Mouse (Mus musculus): ENCODE results near the gene Mfap1b. TPM values are rescaled to one million over a fixed set of nuclear protein-coding genes. Genes with fewer than 3 reads are reported as not detected.
A peak's percentile ranks its signal among the peaks of the same experiment; 100 is the strongest.
"Not testable (repeated sequence)": the region's sequence is repeated elsewhere in the genome, so short reads cannot be mapped to it uniquely, and the experiment has no call there.

Mfap1b gene
- total RNA-seq, 2 experiments from 2014 or later: 40.1 to 42.3 TPM

DNA sequence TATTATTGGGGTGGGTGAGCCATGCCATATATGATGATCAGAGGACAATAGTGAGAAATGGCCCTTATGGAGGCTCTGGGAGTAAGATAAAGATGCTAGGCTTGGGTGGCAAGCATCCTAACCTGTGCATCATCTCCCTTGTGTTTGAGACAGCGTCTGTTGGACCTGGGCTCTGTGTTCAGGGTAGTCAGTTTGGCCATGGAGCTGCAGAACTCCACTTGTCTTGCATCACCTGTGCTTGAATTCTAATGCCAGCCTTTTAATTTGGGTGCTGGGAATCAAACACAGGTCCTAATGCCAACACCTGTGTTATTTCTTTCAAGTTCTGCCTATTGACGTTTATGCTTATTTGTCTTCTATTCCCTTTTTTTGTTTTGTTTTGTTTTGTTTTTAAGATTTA, 1.4 kb upstream of the Mfap1b start:
- intact Hi-C loops (cut with DNase I); DNase-seq (ENCODE audit: low spot score in 2 of 2): not testable (repeated sequence)

DNA sequence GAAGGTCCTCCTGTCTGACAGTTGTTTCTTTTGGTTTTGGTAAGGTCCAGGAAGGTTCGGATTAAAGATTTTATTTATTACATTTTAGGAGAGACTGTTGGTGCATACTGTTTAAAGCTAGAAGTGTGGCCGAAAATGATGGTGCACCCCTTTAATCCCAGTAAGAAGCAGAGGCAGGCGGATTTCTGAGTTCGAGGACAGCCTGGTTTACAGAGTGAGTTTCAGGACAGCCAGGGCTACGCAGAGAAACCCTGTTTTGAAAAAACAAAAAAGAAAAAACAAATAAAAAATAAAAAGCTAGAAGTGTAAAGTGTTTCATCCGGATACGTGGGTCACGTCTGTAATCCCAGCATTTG, 291 bp upstream of the Mfap1b start:
- no peak for DNase-seq (ENCODE audit: low spot score in 2 of 2)
- intact Hi-C loops (cut with DNase I): loop anchor here (5.0 kb wide), 1 partner anchor 33 kb away; the partner anchor contains the start of genes Mfap1a and Wdr76

DNA sequence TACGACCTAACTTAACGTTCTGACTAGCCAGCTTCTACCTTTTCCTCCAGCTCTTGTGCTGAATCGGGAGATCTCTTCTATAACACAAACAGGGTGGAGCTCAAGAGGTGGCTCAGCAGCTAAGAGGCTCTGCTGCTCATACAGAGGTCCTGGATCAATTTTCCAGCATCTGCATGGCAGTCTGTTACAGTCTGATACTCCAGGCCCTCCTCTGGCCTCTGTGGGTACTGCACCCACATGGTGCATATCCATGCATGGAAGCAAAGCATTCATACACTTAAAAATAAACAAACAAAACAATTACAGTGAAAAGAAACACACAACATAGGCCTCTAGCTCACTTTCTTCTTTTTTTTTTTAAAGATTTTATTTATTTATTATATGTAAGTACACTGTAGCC, 1.1 kb downstream of the Mfap1b start:
- intact Hi-C loops (cut with DNase I): loop anchor here (5.0 kb wide), 1 partner anchor 35 kb away; the partner anchor contains the start of genes Mfap1a and Wdr76

DNA sequence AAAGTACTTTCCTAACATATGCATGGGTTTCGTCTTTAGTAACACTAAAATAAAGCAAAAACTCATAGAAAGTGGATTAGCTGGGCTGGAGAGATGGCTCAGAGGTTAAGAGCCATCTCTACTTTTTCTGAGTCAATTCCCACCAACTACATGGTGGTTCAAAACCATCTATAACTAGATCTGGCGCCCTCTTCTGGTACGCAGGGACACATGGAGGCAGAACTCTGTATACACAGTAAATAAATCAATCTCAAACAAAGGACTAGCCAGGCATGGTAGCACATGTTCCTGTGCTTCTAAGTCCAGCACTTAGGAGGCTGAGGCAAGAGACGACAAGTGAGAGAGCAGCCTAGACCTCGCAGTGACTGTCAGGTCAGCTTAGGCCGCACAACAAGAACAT, 4.9 kb downstream of the Mfap1b start:
- DNase-seq (ENCODE audit: low spot score in 2 of 2); intact Hi-C loops (cut with DNase I): not testable (repeated sequence)

More for the DNA sequence above, 1.1 kb downstream of the Mfap1b start:
- not testable (repeated sequence) for DNase-seq (ENCODE audit: low spot score in 2 of 2)

DNA sequence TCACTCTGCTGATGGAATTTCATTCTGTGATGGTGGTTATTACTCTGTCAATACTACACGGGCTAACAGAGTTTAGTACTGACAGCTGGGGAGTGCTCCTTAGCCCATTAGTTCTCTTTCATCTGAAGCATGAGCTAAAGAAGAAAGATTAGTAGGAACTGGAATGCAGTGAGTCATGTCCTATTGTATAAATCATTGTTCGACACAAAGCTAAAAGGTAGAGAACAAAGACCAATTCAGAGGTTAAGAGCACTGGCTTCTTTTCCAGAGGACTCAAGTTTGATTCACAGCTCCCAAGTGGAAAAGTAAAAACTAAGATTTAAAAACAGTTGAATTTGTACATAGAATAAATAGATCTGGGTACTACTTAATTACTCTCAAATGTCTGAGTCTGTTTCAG, 13.8 kb downstream of the Mfap1b start:
- intact Hi-C loops (cut with DNase I): no loop called here

DNA sequence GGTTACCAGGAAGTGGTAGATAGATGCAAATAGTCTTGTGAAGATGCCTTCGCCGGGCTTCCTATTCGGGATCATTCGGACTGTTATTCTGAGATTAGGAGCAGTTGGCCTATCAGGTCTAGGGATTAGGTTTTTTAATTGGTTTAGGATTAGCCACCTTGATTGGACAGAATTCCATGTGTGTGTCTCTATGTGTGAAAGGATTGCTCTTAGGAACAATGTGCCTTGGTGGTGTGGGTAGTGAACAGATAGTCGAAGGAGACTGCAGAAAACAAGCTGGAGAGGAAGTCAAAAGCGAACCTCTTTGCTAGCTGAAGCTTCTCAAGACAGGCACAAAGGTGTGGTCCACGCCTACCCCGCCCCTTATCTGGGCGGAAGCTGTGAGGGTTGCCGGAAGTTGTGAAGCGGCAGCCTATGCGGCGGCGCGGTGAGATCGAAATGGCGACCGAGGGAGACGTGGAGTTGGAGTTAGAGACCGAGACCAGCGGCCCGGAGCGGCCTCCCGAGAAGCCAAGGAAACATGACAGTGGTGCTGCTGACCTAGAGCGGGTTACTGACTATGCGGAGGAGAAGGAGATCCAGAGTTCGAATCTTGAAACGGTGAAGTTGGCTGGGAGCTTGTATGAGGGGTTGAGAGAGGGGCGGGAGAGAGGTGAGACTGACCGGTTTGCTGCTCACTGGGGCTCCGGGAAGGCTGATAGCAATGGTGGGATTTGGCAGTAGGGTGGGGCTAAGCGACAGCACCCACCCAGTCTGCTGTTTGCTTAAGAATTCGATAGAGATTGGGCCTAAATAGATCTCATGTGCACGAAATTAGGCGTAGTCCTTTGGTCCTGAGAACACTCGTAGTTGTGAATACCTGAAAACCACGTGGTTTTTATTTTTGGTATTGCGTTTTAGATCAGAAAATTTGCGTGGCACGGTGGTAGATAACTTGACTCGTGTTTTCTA, 16.9 kb downstream of the Mfap1b start, which contains the start of gene Serinc4:
TSS of gene Serinc4 (minus strand) at position 90 of the 951 bp plus-strand sequence.
- intact Hi-C loops (cut with DNase I): no loop called here
- DNase-seq (ENCODE audit: low spot score in 2 of 2): peak; percentile 84 to 86

More for the DNA sequence above, 13.8 kb downstream of the Mfap1b start:
- DNase-seq (ENCODE audit: low spot score in 2 of 2): no peak

DNA sequence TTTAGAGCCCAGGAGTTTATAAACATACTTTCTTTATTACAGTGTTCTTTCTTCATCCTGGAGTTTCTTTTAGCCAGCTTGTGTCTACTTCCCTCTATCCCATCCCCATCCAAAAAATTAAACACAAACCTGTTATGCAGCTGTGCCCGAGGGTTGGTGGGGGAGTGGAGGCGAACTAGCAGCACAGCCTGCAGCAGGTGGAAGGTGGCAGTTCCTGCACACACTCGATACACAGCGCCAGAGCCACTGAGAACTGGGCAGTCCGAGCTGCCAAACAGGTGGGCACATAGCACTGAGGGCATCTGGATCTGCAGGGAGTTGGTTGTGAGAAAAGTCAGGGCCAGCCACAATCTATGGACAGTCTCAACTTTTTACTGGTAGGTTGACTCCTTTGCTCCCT, 18.3 kb downstream of the Mfap1b start:
- DNase-seq (ENCODE audit: low spot score in 2 of 2): no peak
- intact Hi-C loops (cut with DNase I): no loop called here

DNA sequence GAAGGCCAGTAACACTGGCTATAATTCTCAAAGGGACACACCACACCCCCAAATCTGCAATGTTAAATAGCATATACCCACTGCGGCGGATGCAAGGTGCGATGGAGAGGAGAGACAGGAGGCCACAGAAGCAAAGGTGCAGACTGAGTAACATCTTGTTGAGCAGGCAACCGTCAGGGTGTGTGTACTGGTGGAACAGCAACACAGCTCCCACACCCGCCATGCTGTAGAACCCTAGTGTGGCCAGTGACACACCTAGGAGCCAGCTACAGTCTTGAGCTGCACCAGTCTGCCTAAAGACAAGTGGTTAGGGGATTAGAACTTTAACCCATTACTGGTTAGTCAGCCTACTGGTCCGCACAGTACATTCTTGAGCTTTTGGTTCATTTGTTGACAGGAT, 19.9 kb downstream of the Mfap1b start:
- intact Hi-C loops (cut with DNase I): no loop called here
- DNase-seq (ENCODE audit: low spot score in 2 of 2): no peak

DNA sequence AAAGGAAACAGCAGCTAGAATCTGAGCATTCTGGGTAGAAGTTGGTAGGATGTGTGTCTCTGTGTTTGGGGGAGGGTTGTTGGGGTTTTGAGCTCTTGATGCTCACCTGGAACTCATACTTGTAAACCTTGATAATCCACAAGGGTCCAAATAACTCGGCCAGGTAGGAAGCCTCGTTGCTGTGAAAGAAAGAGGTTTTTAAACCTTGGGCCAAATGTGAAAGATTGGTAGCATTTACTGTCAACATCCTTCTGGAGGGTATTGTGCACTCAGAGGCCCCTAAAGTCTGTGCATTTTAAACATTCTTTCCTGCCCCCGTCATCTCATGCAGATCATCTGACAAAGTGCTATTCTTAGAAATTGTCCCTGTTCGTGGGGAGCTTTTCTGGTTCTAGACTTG, 20.9 kb downstream of the Mfap1b start, which contains the start of gene Hypk:
TSS of gene Hypk (plus strand) at position 301 of the 400 bp plus-strand sequence.
- no peak for DNase-seq (ENCODE audit: low spot score in 2 of 2)
- intact Hi-C loops (cut with DNase I): no loop called here

DNA sequence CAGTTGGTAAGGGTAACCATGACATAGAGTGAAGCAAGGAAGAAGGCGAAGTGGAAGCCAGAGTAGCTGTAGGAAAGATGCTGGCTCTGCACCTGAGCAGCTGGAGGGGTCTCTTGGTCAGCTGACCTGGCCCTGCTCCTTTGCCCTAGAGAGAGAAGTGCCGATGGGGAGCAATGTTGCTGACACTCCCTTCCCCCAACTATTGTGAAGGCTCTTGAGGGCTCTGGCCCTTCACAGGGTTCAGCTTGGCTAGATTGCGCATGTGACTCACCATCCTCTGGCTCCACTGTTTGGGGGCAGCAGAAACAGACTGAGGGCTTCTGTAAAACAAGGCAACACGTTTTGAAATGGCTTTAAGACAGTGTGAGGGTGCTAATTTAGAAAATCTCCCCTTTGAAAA, 21.5 kb downstream of the Mfap1b start:
- intact Hi-C loops (cut with DNase I): no loop called here

DNA sequence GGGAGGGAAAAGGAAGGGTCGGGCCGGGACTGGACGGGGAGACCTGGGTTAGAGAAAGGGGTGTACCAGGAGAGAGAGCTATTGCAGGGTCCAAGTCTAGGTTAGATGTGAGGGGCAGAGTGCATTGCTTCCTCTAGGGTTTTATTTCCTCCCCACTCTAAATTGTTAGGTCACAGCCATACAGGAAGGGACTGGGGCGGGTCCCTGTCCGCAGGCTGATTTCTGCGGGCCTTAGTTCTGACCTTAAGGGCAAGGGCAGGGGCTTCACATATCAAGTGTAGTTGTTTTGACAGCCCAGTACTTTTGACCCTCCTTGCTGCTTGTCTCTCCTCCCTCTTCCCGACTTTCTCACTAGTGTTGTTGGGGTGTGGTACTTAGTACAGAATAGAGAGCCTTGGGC, 23.8 kb downstream of the Mfap1b start:
- intact Hi-C loops (cut with DNase I): no loop called here

More for the DNA sequence above, 21.5 kb downstream of the Mfap1b start:
- DNase-seq (ENCODE audit: low spot score in 2 of 2): no peak

DNA sequence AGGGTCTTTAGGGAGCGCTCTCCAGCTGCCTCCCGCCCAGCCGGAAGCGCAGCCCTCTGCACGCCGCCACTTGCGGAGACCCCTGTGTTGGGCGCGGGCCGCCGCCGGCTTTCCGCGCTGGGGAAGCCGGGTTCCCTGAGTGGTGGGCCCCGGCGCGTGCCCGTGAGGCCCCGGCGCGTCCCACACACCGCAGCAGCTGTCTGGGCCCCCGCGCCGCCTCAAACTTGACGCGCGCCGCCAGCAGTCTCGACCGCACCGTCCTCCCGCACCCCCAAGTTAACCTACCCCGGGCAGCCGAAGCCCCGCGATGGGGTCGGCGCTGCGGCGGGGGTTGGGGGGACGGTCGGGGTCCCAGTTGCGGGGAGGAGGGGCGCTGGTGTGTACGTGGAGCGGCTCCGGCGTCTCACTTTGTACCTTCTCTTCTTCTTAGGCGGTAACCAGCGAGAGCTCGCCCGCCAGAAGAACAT, 24.3 kb downstream of the Mfap1b start:
- intact Hi-C loops (cut with DNase I): loop anchor here (5.0 kb wide), 1 partner anchor 37 kb away; the partner anchor contains the start of genes Catsper2 and Pdia3

More for the DNA sequence above, 23.8 kb downstream of the Mfap1b start:
- no peak for DNase-seq (ENCODE audit: low spot score in 2 of 2)

DNA sequence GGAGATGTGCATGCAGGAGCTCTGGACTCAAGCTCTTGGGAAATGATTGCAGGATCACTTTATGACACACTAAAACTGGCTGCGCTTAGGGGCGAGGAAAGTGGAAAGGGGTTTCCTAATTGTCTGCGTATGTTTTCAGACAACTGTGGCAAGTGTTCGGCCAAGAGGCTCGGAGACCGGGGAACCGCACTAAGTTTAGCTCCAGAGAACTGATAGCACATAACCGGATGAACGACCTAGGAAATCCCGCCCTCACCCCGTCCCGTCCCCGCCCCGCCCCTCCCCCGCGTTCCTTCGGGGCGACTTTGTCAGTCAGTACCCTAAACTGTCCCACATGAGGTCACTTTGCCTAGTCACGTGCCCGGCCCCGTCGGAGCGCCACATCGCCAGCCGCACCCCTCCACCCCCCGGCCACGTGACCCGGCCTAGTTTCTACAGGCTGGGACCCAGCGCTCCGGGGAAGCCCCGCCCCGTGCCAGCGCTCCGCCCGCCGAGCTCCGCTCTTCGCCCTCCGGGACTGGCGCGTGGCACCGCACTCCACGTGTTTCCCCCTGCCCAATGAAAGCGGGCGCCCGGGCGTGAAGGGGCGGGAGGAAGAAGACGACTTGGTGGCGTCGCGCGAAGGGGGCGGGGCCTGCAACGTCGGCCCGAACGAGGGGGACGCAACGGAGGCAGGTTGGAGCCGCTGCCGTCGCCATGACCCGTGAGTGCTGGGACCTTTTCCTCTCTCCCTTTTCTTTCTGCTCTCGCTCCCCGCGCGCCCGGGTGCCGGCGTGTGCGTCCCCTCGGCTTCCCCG, 24.9 kb downstream of the Mfap1b start, which contains the start of gene Serf2:
TSS of gene Serf2 (plus strand) at position 457 of the 797 bp plus-strand sequence.
- peak; percentile 99 for DNase-seq (ENCODE audit: low spot score in 2 of 2)
- intact Hi-C loops (cut with DNase I): loop anchor here (5.0 kb wide), 1 partner anchor 37 kb away; the partner anchor contains the start of genes Catsper2 and Pdia3

More for the DNA sequence above, 24.3 kb downstream of the Mfap1b start:
- DNase-seq (ENCODE audit: low spot score in 2 of 2): no peak

DNA sequence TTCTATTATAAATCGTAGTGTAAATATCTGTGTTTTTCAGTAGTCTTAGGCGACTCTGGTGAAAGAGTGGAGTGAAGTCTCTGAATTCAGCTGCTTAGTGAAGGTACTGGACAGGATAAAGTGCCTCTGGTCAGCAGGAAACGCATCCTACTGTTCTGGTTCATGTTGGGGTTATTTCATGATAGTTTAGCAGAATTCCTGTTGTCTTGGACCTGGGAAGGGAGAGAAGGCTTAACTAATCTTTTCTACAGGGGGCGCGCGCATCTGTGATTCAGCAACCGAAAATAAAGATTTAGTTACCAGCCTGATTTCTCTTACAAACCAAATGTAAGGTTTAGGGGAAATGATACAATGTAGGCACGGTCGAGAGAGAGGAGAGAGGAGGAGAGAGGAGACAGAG, 25.7 kb downstream of the Mfap1b start:
- DNase-seq (ENCODE audit: low spot score in 2 of 2): no peak
- intact Hi-C loops (cut with DNase I): loop anchor here (5.0 kb wide), 1 partner anchor 36 kb away; the partner anchor contains the start of genes Catsper2 and Pdia3

DNA sequence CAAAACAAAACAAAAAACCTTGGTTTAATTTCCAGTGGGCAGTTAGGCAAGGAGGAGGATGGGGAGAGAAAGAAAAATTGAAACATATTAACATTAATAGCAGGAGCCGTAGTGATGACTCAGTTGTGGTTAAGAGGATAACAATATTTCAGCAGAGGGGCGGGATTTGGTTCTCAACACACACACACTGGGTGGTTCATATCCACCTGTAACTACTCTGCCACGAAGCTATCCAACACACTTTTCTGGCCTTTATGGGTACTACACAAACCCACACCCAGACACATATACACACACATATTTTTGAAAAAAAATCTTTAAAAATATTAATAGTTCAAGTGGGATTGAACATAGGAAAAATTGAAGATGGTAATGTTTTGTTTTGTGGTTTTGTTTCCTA, 26.9 kb downstream of the Mfap1b start:
- no peak for DNase-seq (ENCODE audit: low spot score in 2 of 2)
- intact Hi-C loops (cut with DNase I): loop anchor here (5.0 kb wide), 1 partner anchor 35 kb away; the partner anchor contains the start of genes Catsper2 and Pdia3

DNA sequence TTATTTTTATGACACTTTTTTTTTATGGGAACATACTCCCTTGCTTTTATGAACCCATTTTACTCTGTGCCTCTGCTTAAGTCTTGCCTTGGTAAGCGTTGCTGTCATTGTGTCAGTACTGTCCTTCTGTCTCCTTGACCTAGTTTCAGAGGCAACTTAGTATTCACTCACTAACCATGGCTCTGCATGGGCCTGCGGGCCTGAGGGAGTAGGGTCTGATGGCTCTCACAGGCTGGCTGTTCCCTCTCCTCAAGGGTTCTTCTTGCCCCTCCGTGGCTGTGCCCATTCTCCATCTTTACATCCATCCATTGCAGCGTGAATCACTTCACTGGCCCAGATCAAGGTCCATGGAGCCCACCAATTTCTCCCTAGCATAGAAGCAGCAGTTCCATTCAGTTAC, 27.4 kb downstream of the Mfap1b start:
- DNase-seq (ENCODE audit: low spot score in 2 of 2): no peak
- intact Hi-C loops (cut with DNase I): loop anchor here (5.0 kb wide), 1 partner anchor 34 kb away; the partner anchor contains the start of genes Catsper2 and Pdia3

DNA sequence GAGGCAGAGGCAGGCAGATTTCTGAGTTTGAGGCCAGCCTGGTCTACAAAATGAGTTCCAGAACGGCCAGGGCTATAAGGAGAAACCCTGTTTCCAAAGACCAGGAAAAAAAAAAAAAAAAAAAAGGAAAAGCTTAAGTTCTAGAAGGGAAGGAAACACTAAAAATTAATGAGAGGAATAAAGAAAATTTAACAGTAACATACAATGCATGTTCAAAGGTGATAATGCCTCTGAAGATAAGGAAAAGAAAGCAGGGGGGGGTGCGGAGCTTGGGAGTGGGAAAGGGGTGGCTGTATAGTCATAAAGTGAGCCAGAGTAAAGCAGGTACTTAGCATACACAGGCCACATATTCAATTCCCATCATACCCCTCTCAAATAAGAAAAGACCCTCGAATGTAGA, 28.8 kb downstream of the Mfap1b start:
- intact Hi-C loops (cut with DNase I): loop anchor here (5.0 kb wide), 1 partner anchor 33 kb away; the partner anchor contains the start of genes Catsper2 and Pdia3

DNA sequence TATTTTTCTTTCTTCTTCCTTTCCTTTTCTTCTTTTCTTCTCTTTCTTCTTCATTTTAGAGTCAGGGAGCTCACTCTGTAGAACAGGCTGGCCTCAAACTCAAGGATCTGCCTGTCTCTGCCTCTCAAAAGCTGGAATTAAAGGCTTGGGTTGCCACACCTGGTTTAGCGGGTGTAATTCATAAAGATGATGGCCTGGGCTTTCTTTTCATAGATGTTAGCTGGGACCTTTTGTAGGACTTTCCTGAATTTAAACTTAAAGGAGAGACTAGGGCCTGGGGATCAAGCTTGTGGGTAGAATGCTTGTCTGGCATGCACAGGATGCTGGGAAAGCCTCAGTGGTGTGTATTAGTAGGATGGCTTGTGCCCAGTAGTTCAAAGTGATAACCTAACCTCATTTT, 29.7 kb downstream of the Mfap1b start, which contains the start of gene Ell3:
TSS of gene Ell3 (minus strand) at position 101 of the 400 bp plus-strand sequence.
- no peak for DNase-seq (ENCODE audit: low spot score in 2 of 2)
- intact Hi-C loops (cut with DNase I): no loop called here

More for the DNA sequence above, 28.8 kb downstream of the Mfap1b start:
- DNase-seq (ENCODE audit: low spot score in 2 of 2): no peak

DNA sequence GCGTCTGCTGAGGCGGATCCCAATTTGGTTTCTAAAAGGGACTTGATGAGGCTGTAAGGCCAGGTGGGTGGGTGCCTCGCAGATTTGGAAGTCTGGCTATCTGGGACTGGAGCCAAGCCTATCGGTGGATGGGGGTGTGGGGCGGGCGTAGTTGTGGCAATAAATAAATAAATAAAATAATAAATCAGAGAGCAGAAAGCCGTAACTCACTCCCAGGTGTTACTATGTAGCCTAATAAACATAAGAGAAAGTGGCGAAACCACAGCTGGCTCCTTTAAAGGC, 30.9 kb downstream of the Mfap1b start:
- no peak for DNase-seq (ENCODE audit: low spot score in 2 of 2)
- intact Hi-C loops (cut with DNase I): no loop called here
